In genomic region chr1:165717711-165718542, GRCm38 (mm10) we compare ENCODE assay signal across 8 mouse cellular contexts. TPM values are rescaled to one million over a fixed set of nuclear protein-coding genes. Genes with fewer than 3 reads are reported as not detected.
DNase-seq lines count a peak whose midpoint lies in the region; ATAC-seq and TF ChIP-seq lines count a peak whose summit lies in the region.

No protein-coding gene starts in this region.

- H3K4me2 ChIP-seq in midbrain, embryonic 16.5 days (ENCODE audit: low read length), result no peak overlapping the region
- H3K4me2 ChIP-seq in embryonic facial prominence, embryonic 14.5 days (ENCODE audit: low read depth, low read length), result peak overlapping the region; percentile 4; the same call in 1 of the 2 replicates
- no peak overlapping the region for H3K4me2 ChIP-seq in hindbrain, embryonic 12.5 days (replicated peaks)
- no peak overlapping the region for H3K4me2 ChIP-seq in limb, embryonic 13.5 days (replicated peaks)

- no peak for ATAC-seq in midbrain, embryonic 16.5 days
- peak; percentile 33; the same call in 1 of the 2 replicates for ATAC-seq in embryonic facial prominence, embryonic 14.5 days (ENCODE audit: low read depth)
- no peak for ATAC-seq in hindbrain, embryonic 12.5 days (ENCODE audit: low FRiP score)
- ATAC-seq in limb, embryonic 13.5 days (ENCODE audit: low FRiP score, low read depth), result no peak
- peak; percentile 33 for ATAC-seq in monocyte, adult 5-6 weeks (replicated peaks; ENCODE audit: insufficient number of reproducible peaks, low FRiP score, low TSS enrichment, poor library complexity, severe bottlenecking)

- H3K4me1 ChIP-seq in midbrain, embryonic 16.5 days (ENCODE audit: control insufficient read depth, insufficient read depth, low read length), result no peaks in the 10 kb centered on the region
- peaks cover 11% of the 10 kb centered on the region; the same call in 1 of the 2 replicates for H3K4me1 ChIP-seq in midbrain, embryonic 10.5 days
- H3K4me1 ChIP-seq in embryonic facial prominence, embryonic 14.5 days (ENCODE audit: control insufficient read depth, insufficient read depth, low read length), result peaks cover 14% of the 10 kb centered on the region
- 0 out of 2 replicates have a peak, but pooled peaks cover 3% of the 10 kb centered on the region for H3K4me1 ChIP-seq in hindbrain, embryonic 12.5 days
- peaks cover 15% of the 10 kb centered on the region for H3K4me1 ChIP-seq in limb, embryonic 13.5 days
- H3K4me1 ChIP-seq in cerebellum, adult 2 months (ENCODE audit: control insufficient read depth, insufficient read depth, low read length), result no peaks in the 10 kb centered on the region

- no peak overlapping the region for H3K4me3 ChIP-seq in midbrain, embryonic 16.5 days (ENCODE audit: low read depth, low read length)
- no peak overlapping the region for H3K4me3 ChIP-seq in midbrain, embryonic 10.5 days
- no peak overlapping the region for H3K4me3 ChIP-seq in embryonic facial prominence, embryonic 14.5 days (ENCODE audit: low read depth, low read length)
- no peak overlapping the region for H3K4me3 ChIP-seq in hindbrain, embryonic 12.5 days
- H3K4me3 ChIP-seq in limb, embryonic 13.5 days, result no peak overlapping the region
- H3K4me3 ChIP-seq in cerebellum, adult 2 months (replicated peaks; ENCODE audit: insufficient read depth, low read depth, low read length), result no peak overlapping the region

- no peak overlapping the region for H3K9ac ChIP-seq in midbrain, embryonic 16.5 days (ENCODE audit: low read depth, low read length)
- no peak overlapping the region for H3K9ac ChIP-seq in embryonic facial prominence, embryonic 14.5 days (ENCODE audit: low read depth, low read length)
- H3K9ac ChIP-seq in hindbrain, embryonic 12.5 days, result no peak overlapping the region
- no peak overlapping the region for H3K9ac ChIP-seq in limb, embryonic 13.5 days

- TF ChIP-seq POLR2A in cerebellum, adult 2 months (IDR thresholded peaks at IDR 0.05; ENCODE audit: borderline replicate concordance, insufficient read depth, low read length), result no peak

- no peaks in the 10 kb centered on the region for H3K27me3 ChIP-seq in midbrain, embryonic 16.5 days (ENCODE audit: control insufficient read depth, insufficient read depth, low read depth, low read length)
- no peaks in the 10 kb centered on the region for H3K27me3 ChIP-seq in midbrain, embryonic 10.5 days (ENCODE audit: low read depth, poor library complexity, severe bottlenecking)
- no peaks in the 10 kb centered on the region for H3K27me3 ChIP-seq in embryonic facial prominence, embryonic 14.5 days (replicated peaks; ENCODE audit: control insufficient read depth, insufficient read depth, low read length)
- no peaks in the 10 kb centered on the region for H3K27me3 ChIP-seq in hindbrain, embryonic 12.5 days
- H3K27me3 ChIP-seq in limb, embryonic 13.5 days, result no peaks in the 10 kb centered on the region
- no peaks in the 10 kb centered on the region; the same call in 1 of the 2 replicates for H3K27me3 ChIP-seq in cerebellum, adult 2 months (ENCODE audit: control insufficient read depth, insufficient read depth, low read length)

- TF ChIP-seq CTCF in cerebellum, adult 2 months (IDR thresholded peaks at IDR 0.05; ENCODE audit: borderline replicate concordance, insufficient read depth, low read depth, low read length), result no peak

- WGBS in midbrain, embryonic 16.5 days, result 54% methylated on average over 11 of the region's 11 CpGs
- whole genome bisulfite sequencing in midbrain, embryonic 10.5 days, result 64% methylated on average over 11 of the region's 11 CpGs
- WGBS in embryonic facial prominence, embryonic 14.5 days, result 39% methylated on average over 11 of the region's 11 CpGs
- 54% methylated on average over 11 of the region's 11 CpGs for WGBS in hindbrain, embryonic 12.5 days
- 50% methylated on average over 11 of the region's 11 CpGs for WGBS in limb, embryonic 13.5 days
- 63% methylated on average over 11 of the region's 11 CpGs for WGBS in cerebellum, adult 2 months

- H3K36me3 ChIP-seq in midbrain, embryonic 16.5 days (ENCODE audit: control insufficient read depth, insufficient read depth, low read length), result no peaks in the 10 kb centered on the region
- no peaks in the 10 kb centered on the region for H3K36me3 ChIP-seq in midbrain, embryonic 10.5 days
- H3K36me3 ChIP-seq in embryonic facial prominence, embryonic 14.5 days (ENCODE audit: control insufficient read depth, insufficient read depth, low read length), result no peaks in the 10 kb centered on the region
- H3K36me3 ChIP-seq in hindbrain, embryonic 12.5 days, result no peaks in the 10 kb centered on the region
- H3K36me3 ChIP-seq in limb, embryonic 13.5 days, result no peaks in the 10 kb centered on the region

- H3K9me3 ChIP-seq in midbrain, embryonic 16.5 days (replicated peaks; ENCODE audit: control insufficient read depth, low read length, poor library complexity, severe bottlenecking), result no peaks in the 10 kb centered on the region
- no peaks in the 10 kb centered on the region for H3K9me3 ChIP-seq in midbrain, embryonic 10.5 days (replicated peaks)
- no peaks in the 10 kb centered on the region for H3K9me3 ChIP-seq in embryonic facial prominence, embryonic 14.5 days (ENCODE audit: control insufficient read depth, low read length)
- no peaks in the 10 kb centered on the region for H3K9me3 ChIP-seq in hindbrain, embryonic 12.5 days (replicated peaks)
- H3K9me3 ChIP-seq in limb, embryonic 13.5 days, result no peaks in the 10 kb centered on the region

- DNase-seq in midbrain, embryonic 10.5 days (ENCODE audit: low spot score), result no peak
- peak; percentile 49 for DNase-seq in embryonic facial prominence, embryonic 14.5 days (ENCODE audit: low spot score)
- DNase-seq in thymus, postnatal 4 days, result peak; percentile 74
- DNase-seq in cerebellum, adult 2 months, result no peak

- 0 out of 2 replicates have a peak overlapping the region, but pooled peaks have one; percentile 23 for H3K27ac ChIP-seq in midbrain, embryonic 16.5 days (ENCODE audit: low read length)
- H3K27ac ChIP-seq in midbrain, embryonic 10.5 days (replicated peaks), result no peak overlapping the region; the same call in 1 of the 2 replicates
- peak overlapping the region; percentile 46; the same call in 1 of the 2 replicates for H3K27ac ChIP-seq in embryonic facial prominence, embryonic 14.5 days (replicated peaks; ENCODE audit: low read depth, low read length)
- peak overlapping the region; percentile 44; the same call in 1 of the 2 replicates for H3K27ac ChIP-seq in hindbrain, embryonic 12.5 days
- peak overlapping the region; percentile 0 for H3K27ac ChIP-seq in limb, embryonic 13.5 days
- H3K27ac ChIP-seq in cerebellum, adult 2 months (ENCODE audit: insufficient read depth, low read length), result no peak overlapping the region

RNA-seq across cellular contexts. Expression of gene Rcsd1, which starts 8.4 kb away (rescaled TPM):
- polyA plus RNA-seq in midbrain, embryonic 16.5 days (2015; fragmentation: Nextera tagmentation; extraction: Ambion mirVana), result 7.8 and 7.9 TPM in 2 replicates
- polyA plus RNA-seq in midbrain, embryonic 10.5 days (2016; fragmentation: Nextera tagmentation; extraction: Ambion mirVana), result 8.6 and 8.7 TPM in 2 replicates
- polyA plus RNA-seq in embryonic facial prominence, embryonic 14.5 days (2014; fragmentation: Nextera tagmentation; extraction: Ambion mirVana), result 11.1 and 14.9 TPM in 2 replicates
- polyA plus RNA-seq in hindbrain, embryonic 12.5 days (2016; fragmentation: Nextera tagmentation; extraction: Ambion mirVana), result 16.8 and 18.4 TPM in 2 replicates
- polyA plus RNA-seq in limb, embryonic 13.5 days (2015; fragmentation: Nextera tagmentation; extraction: Ambion mirVana), result 16.2 and 16.3 TPM in 2 replicates
- 85.7 to 143 TPM (median 87.9 TPM) in 3 replicates for total RNA-seq in monocyte, adult 5-6 weeks (2017)
- 3.8 and 4.6 TPM in 2 replicates for polyA plus RNA-seq in cerebellum, adult 2 months (2012; rRNA removed)

RNA-seq across cellular contexts. Expression of gene Creg1, which starts 45.6 kb away (rescaled TPM):
- 32.6 and 33.9 TPM in 2 replicates for polyA plus RNA-seq in midbrain, embryonic 16.5 days (2015; fragmentation: Nextera tagmentation; extraction: Ambion mirVana)
- polyA plus RNA-seq in midbrain, embryonic 10.5 days (2016; fragmentation: Nextera tagmentation; extraction: Ambion mirVana), result 31.7 and 36.1 TPM in 2 replicates
- 77.1 and 81.0 TPM in 2 replicates for polyA plus RNA-seq in embryonic facial prominence, embryonic 14.5 days (2014; fragmentation: Nextera tagmentation; extraction: Ambion mirVana)
- 35.8 and 38.9 TPM in 2 replicates for polyA plus RNA-seq in hindbrain, embryonic 12.5 days (2016; fragmentation: Nextera tagmentation; extraction: Ambion mirVana)
- polyA plus RNA-seq in limb, embryonic 13.5 days (2015; fragmentation: Nextera tagmentation; extraction: Ambion mirVana), result 49.3 and 55.7 TPM in 2 replicates
- 97.4 to 180 TPM (median 175 TPM) in 3 replicates for total RNA-seq in monocyte, adult 5-6 weeks (2017)
- 51.0 and 57.3 TPM in 2 replicates for polyA plus RNA-seq in cerebellum, adult 2 months (2012; rRNA removed)

Comparison
In these comparisons a context has a peak if more than half of its experiments do, and no peak if none do; other contexts are left out.
1. H3K27ac ChIP-seq: peak in midbrain, embryonic 16.5 days (single experiment), embryonic facial prominence, embryonic 14.5 days (single experiment), hindbrain, embryonic 12.5 days (single experiment) and limb, embryonic 13.5 days (single experiment); none in midbrain, embryonic 10.5 days (single experiment) and cerebellum, adult 2 months (single experiment).
2. ATAC-seq: peak in embryonic facial prominence, embryonic 14.5 days (single experiment) and monocyte, adult 5-6 weeks (single experiment); none in midbrain, embryonic 16.5 days (single experiment), hindbrain, embryonic 12.5 days (single experiment) and limb, embryonic 13.5 days (single experiment).
3. DNase-seq: peak in embryonic facial prominence, embryonic 14.5 days (single experiment) and thymus, postnatal 4 days (single experiment); none in midbrain, embryonic 10.5 days (single experiment) and cerebellum, adult 2 months (0 of 2).